Mouse (Mus musculus) heart, postnatal 0 days (tissue): ENCODE data around the gene Gm19402. TPM values are rescaled to one million over a fixed set of nuclear protein-coding genes. Genes with fewer than 3 reads are reported as not detected.
"Not testable (repeated sequence)": the region's sequence is repeated elsewhere in the genome, so short reads cannot be mapped to it uniquely, and the experiment has no call there.

Experiments used
- ATAC-seq: fragments of 200-750 bp; cut with Nextera tagmentation; 2 replicates; pipeline ENCODE4 v1.8.0; 2017; ENCODE audit warnings: low read depth, moderate number of reproducible peaks, moderate library complexity; ENCODE audit not compliant: insufficient read depth
- DNase-seq: peaks from one replicate; pipeline ENCODE4 v3.0.0-alpha.2; 2016; ENCODE audit warnings: low spot score
- H3K27ac ChIP-seq: fragments of 300-500 bp; sonication (generic); 2 replicates; pipeline ENCODE4 v1.5.1; 2014; ENCODE audit warnings: low read depth, mild to moderate bottlenecking
- H3K27me3 ChIP-seq: fragments of 300-500 bp; sonication (generic); 2 replicates; pipeline ENCODE4 v1.6.1; 2014; ENCODE audit warnings: low read length, mixed read lengths; ENCODE audit not compliant: control insufficient read depth, insufficient read depth
- H3K36me3 ChIP-seq: fragments of 300-500 bp; sonication (generic); replicated peaks from 2 replicates; pipeline ENCODE4 v1.6.1; 2014; ENCODE audit warnings: low read length, mixed read lengths; ENCODE audit not compliant: control insufficient read depth, insufficient read depth
- H3K4me1 ChIP-seq: fragments of 300-500 bp; sonication (generic); 2 replicates; pipeline ENCODE4 v1.6.1; 2014; ENCODE audit warnings: antibody characterized with exemption; ENCODE audit not compliant: control insufficient read depth, insufficient read depth
- H3K4me2 ChIP-seq: fragments of 300-500 bp; sonication (generic); 2 replicates; pipeline ENCODE4 v1.6.1; 2014; ENCODE audit warnings: low read depth, mild to moderate bottlenecking, low read length, moderate library complexity
- H3K4me3 ChIP-seq: fragments of 300-500 bp; sonication (generic); 2 replicates; pipeline ENCODE4 v1.5.1; 2014; ENCODE audit warnings: low read depth, low read length
- H3K9ac ChIP-seq: fragments of 300-500 bp; sonication (generic); replicated peaks from 2 replicates; pipeline ENCODE4 v1.6.1; 2014; ENCODE audit warnings: low read depth, low read length, mixed read lengths
- H3K9me3 ChIP-seq: fragments of 300-500 bp; sonication (generic); replicated peaks from 2 replicates; pipeline ENCODE4 v1.6.1; 2016; ENCODE audit warnings: low read length; ENCODE audit not compliant: control insufficient read depth
- CTCF ChIP-seq: IDR thresholded peaks from 2 replicates; pipeline ENCODE4 v1.5.1; 2016; ENCODE audit warnings: antibody characterized with exemption, control low read depth, low read depth
- EP300 ChIP-seq: IDR thresholded peaks from 2 replicates; pipeline ENCODE4 v1.6.1; 2016; ENCODE audit warnings: antibody characterized with exemption, low read depth
- WGBS: fragments of 180-500 bp; shearing (Covaris S2); extraction: QIAGEN DNeasy Blood & Tissue Kit; methylation state at CpG from one replicate; pipeline ENCODE4 v1.1.7; 2014; 5-methylcytosine and 5-hydroxymethylcytosine counted together
- polyA plus RNA-seq: library from polyadenylated mRNA; unstranded; fragments of >200 nt; fragmentation: Nextera tagmentation; extraction: Ambion mirVana; gene quantifications from 2 replicates; pipeline ENCODE4 v1.2.1, GENCODE M21; 2015
- total RNA-seq: library from RNA; depleted of rRNA; stranded (reverse); fragments of >200 nt; gene quantifications from 2 replicates; pipeline ENCODE4 v1.2.3, GENCODE M21; 2014; ENCODE audit warnings: low replicate concordance

Gm19402 gene
- total and polyA plus RNA-seq, 2 experiments from 2014 or later = not detected

DNA sequence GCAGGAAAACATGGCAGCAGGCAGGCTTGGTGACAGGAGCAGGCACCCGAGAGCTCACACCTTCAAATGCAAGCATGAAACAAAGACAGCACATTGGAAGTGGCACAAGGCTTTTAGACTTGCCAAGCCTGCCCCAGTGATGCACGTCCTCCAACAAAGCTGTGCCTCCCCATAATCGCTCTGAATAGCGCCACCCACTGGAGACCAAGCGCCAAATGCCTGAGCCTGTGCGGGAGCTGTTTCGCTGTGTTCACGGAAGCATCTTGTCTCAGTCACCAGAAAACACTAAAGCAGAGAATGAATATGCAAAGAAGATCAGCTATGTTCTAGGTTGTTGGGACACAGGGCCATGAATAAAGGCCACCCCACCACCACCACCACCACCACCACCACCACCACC, 34.3 kb upstream of the Gm19402 start:
- TF ChIP-seq CTCF (no peak), EP300 (no peak)
- H3K27ac ChIP-seq = no peak overlapping the region
- H3K9ac ChIP-seq = no peak overlapping the region
- H3K9me3 ChIP-seq = no peaks in the 10 kb centered on the region
- H3K4me1 ChIP-seq = no peaks in the 10 kb centered on the region
- no peak overlapping the region for H3K4me2 ChIP-seq
- ATAC-seq (no peak), DNase-seq (no peak)
- no peaks in the 10 kb centered on the region for H3K36me3 ChIP-seq
- H3K27me3 ChIP-seq = no peaks in the 10 kb centered on the region
- WGBS = 65% methylated on average over 8 of the region's 8 CpGs
- no peak overlapping the region for H3K4me3 ChIP-seq

DNA sequence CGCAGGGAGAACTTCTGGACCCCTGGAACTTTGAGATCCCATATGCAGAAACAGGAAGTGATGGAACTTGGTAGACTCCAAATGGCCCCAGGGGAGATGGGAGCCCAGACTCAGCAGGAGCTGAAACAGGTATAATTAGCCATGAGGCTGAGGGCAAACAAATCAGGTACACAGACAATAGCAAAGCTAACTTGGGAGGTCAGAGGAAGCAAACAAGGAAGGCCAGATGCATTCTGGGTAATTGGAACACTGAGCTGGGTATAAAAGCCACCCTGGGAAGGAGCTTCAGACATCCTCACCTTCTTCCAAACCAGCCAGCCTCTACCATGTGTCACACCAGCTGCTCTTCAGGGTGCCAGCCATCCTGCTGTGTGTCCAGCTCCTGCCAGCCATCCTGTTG, 29.7 kb upstream of the Gm19402 start, which contains the start of gene Krtap12-1:
TSS of gene Krtap12-1 (plus strand) at position 301 of the 400 bp plus-strand sequence.
- not testable (repeated sequence) for H3K4me3 ChIP-seq, DNase-seq, H3K36me3 ChIP-seq, H3K27me3 ChIP-seq, H3K9me3 ChIP-seq, H3K9ac ChIP-seq, ATAC-seq, H3K4me1 ChIP-seq, H3K27ac ChIP-seq, H3K4me2 ChIP-seq
- WGBS = 72% methylated on average over 1 of the region's 1 CpGs

- Histone ChIP-seq H3K4me3 (no peak within 1 kb of the TSS), H3K27ac (no peak within 1 kb of the TSS), H3K27me3 (no peaks in the 10 kb centered on the region), H3K4me2 (no peak within 1 kb of the TSS), H3K4me1 (no peaks in the 10 kb centered on the region), H3K36me3 (no peaks in the 10 kb centered on the region), H3K9me3 (0 out of 2 replicates have a peak, but pooled peaks cover 5% of the 10 kb centered on the region), H3K9ac (no peak within 1 kb of the TSS)
- WGBS = 70% methylated on average over 1 of the region's 1 CpGs
- DNase-seq = no peak
- no peak for ATAC-seq
- TF ChIP-seq CTCF (no peak), EP300 (no peak)
Observed at GRCm38 (mm10) chr10:77715507-77715906, 24.9 kb upstream of the Gm19402 start, which contains the start of gene Gm10142. Gene Gm10142, plus strand, starts transcription at chr10:77715807.

GRCm38 (mm10) chr10:77713734-77714133, 23.2 kb upstream of the Gm19402 start:
- Histone ChIP-seq H3K36me3 (no peaks in the 10 kb centered on the region), H3K27me3 (no peaks in the 10 kb centered on the region), H3K4me2 (no peak overlapping the region), H3K27ac (no peak overlapping the region), H3K9ac (no peak overlapping the region), H3K4me1 (no peaks in the 10 kb centered on the region), H3K4me3 (no peak overlapping the region), H3K9me3 (0 out of 2 replicates have a peak, but pooled peaks cover 5% of the 10 kb centered on the region)
- no peak for DNase-seq
- TF ChIP-seq CTCF (no peak), EP300 (no peak)
- 52% methylated on average over 4 of the region's 4 CpGs for WGBS
- no peak for ATAC-seq

- not testable (repeated sequence) for H3K9me3 ChIP-seq, H3K4me3 ChIP-seq, H3K36me3 ChIP-seq, H3K9ac ChIP-seq, H3K27ac ChIP-seq, H3K4me2 ChIP-seq, H3K4me1 ChIP-seq, H3K27me3 ChIP-seq, DNase-seq, ATAC-seq
Observed at GRCm38 (mm10) chr10:77711157-77711556, 20.6 kb upstream of the Gm19402 start, which contains the start of gene Gm10024. Gene Gm10024, plus strand, starts transcription at chr10:77711457.

- ATAC-seq (no peak), DNase-seq (no peak)
- 61% methylated on average over 3 of the region's 3 CpGs for WGBS
- Histone ChIP-seq H3K9ac (no peak overlapping the region), H3K36me3 (no peaks in the 10 kb centered on the region), H3K9me3 (0 out of 2 replicates have a peak, but pooled peaks cover 5% of the 10 kb centered on the region), H3K27ac (no peak overlapping the region), H3K4me2 (no peak overlapping the region), H3K4me3 (no peak overlapping the region), H3K27me3 (no peaks in the 10 kb centered on the region), H3K4me1 (no peaks in the 10 kb centered on the region)
- TF ChIP-seq EP300 = no peak
- TF ChIP-seq CTCF = peak; percentile 16
Observed at GRCm38 (mm10) chr10:77709831-77710230, 19.3 kb upstream of the Gm19402 start.
